Mouse (Mus musculus) liver, adult 2 months (tissue): Measurements from ENCODE around the gene Kmt5b. TPM values are rescaled to one million over a fixed set of nuclear protein-coding genes. Genes with fewer than 3 reads are reported as not detected.

Experiments
- DNase-seq: peaks from one replicate; pipeline ENCODE4 v3.0.0-alpha.2; 2011; ENCODE audit warnings: low read depth, low spot score; ENCODE audit errors: extremely low read depth
- H3K27ac ChIP-seq: fragments of 200-500 bp; replicated peaks from 2 replicates; pipeline ENCODE4 v1.5.1; 2012; ENCODE audit warnings: low read depth, mild to moderate bottlenecking, control low read depth, inconsistent platforms, low read length; ENCODE audit not compliant: insufficient read depth
- H3K27me3 ChIP-seq: fragments of 200-500 bp; 2 replicates; pipeline ENCODE4 v1.6.1; 2012; ENCODE audit warnings: mild to moderate bottlenecking, moderate library complexity, low read length, inconsistent platforms; ENCODE audit not compliant: control insufficient read depth, insufficient read depth
- H3K36me3 ChIP-seq: fragments of 200-500 bp; 2 replicates; pipeline ENCODE4 v1.6.1; 2012; ENCODE audit warnings: low read length, inconsistent platforms; ENCODE audit not compliant: control insufficient read depth, insufficient read depth
- H3K4me1 ChIP-seq: fragments of 200-500 bp; 2 replicates; pipeline ENCODE4 v1.6.1; 2011; ENCODE audit warnings: low read length; ENCODE audit not compliant: control insufficient read depth, insufficient read depth
- H3K4me3 ChIP-seq: fragments of 200-500 bp; 2 replicates; pipeline ENCODE4 v1.5.1; 2011; ENCODE audit warnings: low read depth, mild to moderate bottlenecking, control low read depth, low read length, moderate library complexity; ENCODE audit not compliant: insufficient read depth
- H3K79me2 ChIP-seq: fragments of 200-500 bp; 2 replicates; pipeline ENCODE4 v1.6.1; 2012; ENCODE audit warnings: inconsistent platforms, mild to moderate bottlenecking, low read length, moderate library complexity; ENCODE audit not compliant: control insufficient read depth, insufficient read depth
- H3K9ac ChIP-seq: fragments of 200-500 bp; 2 replicates; pipeline ENCODE4 v1.6.1; 2012; ENCODE audit warnings: low read depth, mild to moderate bottlenecking, control low read depth, inconsistent platforms, low read length
- CTCF ChIP-seq: fragments of 200-500 bp; IDR thresholded peaks from 2 replicates; pipeline ENCODE4 v1.5.1; 2011; ENCODE audit warnings: low read depth, low read length, control low read depth
- POLR2A ChIP-seq: fragments of 200-500 bp; IDR thresholded peaks from 2 replicates; pipeline ENCODE4 v1.6.1; 2011; ENCODE audit warnings: low read length, control low read depth; ENCODE audit not compliant: insufficient read depth; ENCODE audit errors: extremely low read depth
- WGBS: fragments of 180-500 bp; shearing (Covaris S2); methylation state at CpG from one replicate; pipeline ENCODE4 v1.1.7; 2018; 5-methylcytosine and 5-hydroxymethylcytosine counted together
- polyA plus RNA-seq: library from polyadenylated mRNA; depleted of rRNA; stranded (reverse); fragments of >200 nt; gene quantifications from 2 replicates; pipeline ENCODE4 v1.2.3, GENCODE M21; 2012
- total RNA-seq: library from RNA; depleted of rRNA; stranded (reverse); fragments of >200 nt; gene quantifications from 2 replicates; pipeline ENCODE4 v1.2.3, GENCODE M21; 2014

Kmt5b gene
- total and polyA plus RNA-seq, 2 experiments = 6.7 to 30.4 TPM

DNA sequence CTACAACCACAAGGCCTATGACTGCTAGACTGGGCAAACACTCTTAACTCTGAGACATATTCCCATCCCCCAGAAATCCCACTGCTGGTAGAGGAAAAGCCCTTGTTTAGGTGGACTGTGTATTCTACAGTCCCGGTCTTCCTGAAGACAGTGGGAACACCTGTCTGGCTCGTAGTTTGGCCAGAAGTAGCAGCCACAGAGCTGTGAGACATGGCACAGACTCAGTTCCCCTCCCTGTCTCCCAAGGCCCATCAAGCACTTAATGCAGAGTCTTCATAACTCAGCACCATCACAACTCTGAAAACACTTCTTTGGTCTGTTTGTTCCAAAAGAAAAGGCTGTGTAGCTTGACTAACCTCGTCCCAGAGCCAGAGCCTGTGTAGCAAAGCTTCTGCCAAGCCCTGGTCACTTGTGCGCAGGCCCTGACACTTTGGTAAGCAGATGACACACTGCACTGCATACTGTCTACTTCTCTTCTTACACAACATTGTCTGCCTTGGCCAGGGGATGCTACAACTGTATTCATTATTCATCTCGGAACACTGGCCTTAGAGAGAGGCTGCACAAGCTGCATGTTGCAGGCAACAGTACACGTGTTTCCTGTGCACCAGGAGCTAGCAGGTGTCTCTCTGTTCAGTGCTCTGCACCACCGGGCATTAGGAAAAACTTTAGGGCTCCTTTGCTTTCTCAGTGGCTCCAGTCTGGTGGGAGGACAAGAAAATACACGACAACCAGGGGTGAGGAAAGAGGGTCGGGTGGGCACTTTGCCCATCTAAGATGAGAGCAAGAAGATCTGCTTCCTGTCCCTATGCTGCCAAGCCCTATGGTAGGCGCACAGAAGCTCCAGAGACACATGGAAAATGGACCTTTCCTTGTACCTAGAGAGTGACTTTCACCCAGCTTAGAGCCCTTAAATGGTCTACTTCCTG lies 79.7 kb downstream of the Kmt5b start:
- Histone ChIP-seq H3K27me3 (no peaks in the 10 kb centered on the region), H3K36me3 (no peaks in the 10 kb centered on the region), H3K4me1 (peaks cover 27% of the 10 kb centered on the region), H3K27ac (no peak overlapping the region), H3K4me3 (no peak overlapping the region), H3K79me2 (peaks cover 2% of the 10 kb centered on the region; the same call in 1 of the 2 replicates), H3K9ac (no peak overlapping the region)
- WGBS = 59% methylated on average over 10 of the region's 10 CpGs
- peak; percentile 76 for DNase-seq
- TF ChIP-seq CTCF = no peak
- no peak for TF ChIP-seq POLR2A

GRCm38 (mm10) chr19:3847711-3848110 lies 80.5 kb downstream of the Kmt5b start:
- TF ChIP-seq CTCF = no peak
- no peak for TF ChIP-seq POLR2A
- Histone ChIP-seq H3K27ac (no peak overlapping the region), H3K79me2 (peaks cover 4% of the 10 kb centered on the region; the same call in 1 of the 2 replicates), H3K36me3 (no peaks in the 10 kb centered on the region), H3K4me3 (no peak overlapping the region), H3K4me1 (peaks cover 27% of the 10 kb centered on the region), H3K27me3 (no peaks in the 10 kb centered on the region), H3K9ac (no peak overlapping the region)
- 71% methylated on average over 5 of the region's 5 CpGs for WGBS
- DNase-seq = no peak

DNA sequence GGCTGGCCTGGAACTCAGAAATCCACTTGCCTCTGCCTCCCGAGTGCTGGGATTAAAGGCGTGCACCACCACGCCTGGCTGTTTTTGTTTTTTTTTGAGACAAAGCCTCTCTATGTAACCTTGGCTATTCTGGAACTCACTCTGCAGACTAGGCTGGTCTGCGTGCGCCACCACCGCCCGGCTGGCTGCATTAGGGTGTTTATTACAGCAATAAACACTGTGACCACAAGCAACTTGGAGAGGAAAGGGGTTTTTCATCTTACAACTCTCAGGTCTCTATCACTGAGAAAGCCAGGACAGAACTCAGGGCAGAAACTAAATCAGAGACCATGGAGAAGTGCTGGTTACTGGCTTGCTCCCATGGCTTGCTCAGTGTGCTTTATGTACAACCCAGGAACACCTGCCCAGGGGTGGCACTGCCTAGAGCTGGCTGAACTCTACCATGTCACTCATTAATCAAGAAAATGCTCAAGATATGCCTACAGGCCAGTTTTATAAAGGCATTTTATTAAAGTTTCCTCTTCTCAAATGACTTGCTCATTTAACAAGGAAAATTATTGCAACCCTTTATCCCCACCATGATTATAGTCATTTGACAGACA lies 81.1 kb downstream of the Kmt5b start:
- 96% methylated on average over 7 of the region's 7 CpGs for WGBS
- H3K9ac ChIP-seq = no peak overlapping the region
- peaks cover 31% of the 10 kb centered on the region for H3K4me1 ChIP-seq
- no peak overlapping the region for H3K27ac ChIP-seq
- no peaks in the 10 kb centered on the region for H3K27me3 ChIP-seq
- TF ChIP-seq CTCF = no peak
- TF ChIP-seq POLR2A = no peak
- H3K4me3 ChIP-seq = no peak overlapping the region
- DNase-seq = peak; percentile 70
- H3K36me3 ChIP-seq = no peaks in the 10 kb centered on the region
- H3K79me2 ChIP-seq = peaks cover 4% of the 10 kb centered on the region; the same call in 1 of the 2 replicates

DNA sequence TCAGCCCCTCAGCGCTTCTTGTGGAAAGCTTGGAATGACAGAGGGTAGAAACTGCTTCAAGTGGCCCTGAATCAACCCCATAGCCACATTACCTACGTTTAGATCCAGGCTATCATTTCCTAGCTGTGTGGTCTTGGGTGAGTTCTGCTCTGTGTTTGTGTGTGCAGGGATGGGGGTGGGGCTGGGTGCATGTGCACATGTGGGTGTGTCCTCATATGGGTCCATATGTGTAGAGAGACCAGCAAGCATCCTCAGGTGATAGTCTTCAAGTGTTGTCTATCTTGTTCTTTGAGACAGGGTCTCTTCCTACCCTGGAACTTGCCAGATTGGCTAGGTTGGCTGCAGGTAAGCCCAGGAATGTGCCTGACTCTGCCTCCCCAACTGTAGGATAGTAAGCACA lies 82.0 kb downstream of the Kmt5b start:
- Histone ChIP-seq H3K79me2 (peaks cover 8% of the 10 kb centered on the region; the same call in 1 of the 2 replicates), H3K4me3 (no peak overlapping the region), H3K27ac (no peak overlapping the region), H3K4me1 (peaks cover 35% of the 10 kb centered on the region), H3K36me3 (no peaks in the 10 kb centered on the region), H3K9ac (no peak overlapping the region), H3K27me3 (no peaks in the 10 kb centered on the region)
- no peak for DNase-seq
- WGBS = 92% methylated on average over 2 of the region's 2 CpGs
- TF ChIP-seq CTCF (no peak), POLR2A (no peak)

DNA sequence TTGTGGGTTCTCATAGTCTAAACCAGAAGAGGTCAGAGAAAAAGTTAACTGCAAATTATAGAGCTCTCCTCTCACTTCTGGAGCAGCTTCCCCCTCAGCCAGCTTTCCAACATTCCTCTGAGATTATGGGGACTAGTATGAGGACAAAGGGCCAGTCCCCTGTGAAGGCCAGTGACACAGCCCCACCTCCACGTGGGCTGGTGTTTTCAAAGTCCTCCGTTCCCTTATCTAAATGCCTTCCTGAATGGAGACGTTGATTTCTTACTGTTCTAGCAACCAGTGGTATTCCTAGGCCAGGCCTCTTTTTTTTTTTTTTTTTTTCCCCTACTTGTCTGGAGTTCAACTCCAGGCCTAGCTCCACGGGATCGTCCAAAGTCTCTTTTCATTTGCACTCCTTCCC lies 82.9 kb downstream of the Kmt5b start:
- 14% methylated on average over 5 of the region's 5 CpGs for WGBS
- DNase-seq = peak; percentile 70

More for the DNA sequence above, 82.9 kb downstream of the Kmt5b start:
- H3K79me2 ChIP-seq = peaks cover 10% of the 10 kb centered on the region; the same call in 1 of the 2 replicates
- TF ChIP-seq POLR2A (no peak), CTCF (no peak)
- no peak overlapping the region for H3K4me3 ChIP-seq
- H3K27ac ChIP-seq = no peak overlapping the region; the same call in 1 of the 2 replicates
- H3K9ac ChIP-seq = no peak overlapping the region
- H3K36me3 ChIP-seq = no peaks in the 10 kb centered on the region
- H3K27me3 ChIP-seq = no peaks in the 10 kb centered on the region
- peaks cover 38% of the 10 kb centered on the region for H3K4me1 ChIP-seq
